Mouse (Mus musculus) urinary bladder, postnatal 10 days (tissue): ENCODE measurements around the gene Slc2a1.
A peak's percentile ranks its signal among the peaks of the same experiment; 100 is the strongest.

Source experiments
- DNase-seq: peaks from one replicate; pipeline ENCODE4 v3.0.0; 2022; ENCODE audit warnings: low spot score

Gene Slc2a1

DNA sequence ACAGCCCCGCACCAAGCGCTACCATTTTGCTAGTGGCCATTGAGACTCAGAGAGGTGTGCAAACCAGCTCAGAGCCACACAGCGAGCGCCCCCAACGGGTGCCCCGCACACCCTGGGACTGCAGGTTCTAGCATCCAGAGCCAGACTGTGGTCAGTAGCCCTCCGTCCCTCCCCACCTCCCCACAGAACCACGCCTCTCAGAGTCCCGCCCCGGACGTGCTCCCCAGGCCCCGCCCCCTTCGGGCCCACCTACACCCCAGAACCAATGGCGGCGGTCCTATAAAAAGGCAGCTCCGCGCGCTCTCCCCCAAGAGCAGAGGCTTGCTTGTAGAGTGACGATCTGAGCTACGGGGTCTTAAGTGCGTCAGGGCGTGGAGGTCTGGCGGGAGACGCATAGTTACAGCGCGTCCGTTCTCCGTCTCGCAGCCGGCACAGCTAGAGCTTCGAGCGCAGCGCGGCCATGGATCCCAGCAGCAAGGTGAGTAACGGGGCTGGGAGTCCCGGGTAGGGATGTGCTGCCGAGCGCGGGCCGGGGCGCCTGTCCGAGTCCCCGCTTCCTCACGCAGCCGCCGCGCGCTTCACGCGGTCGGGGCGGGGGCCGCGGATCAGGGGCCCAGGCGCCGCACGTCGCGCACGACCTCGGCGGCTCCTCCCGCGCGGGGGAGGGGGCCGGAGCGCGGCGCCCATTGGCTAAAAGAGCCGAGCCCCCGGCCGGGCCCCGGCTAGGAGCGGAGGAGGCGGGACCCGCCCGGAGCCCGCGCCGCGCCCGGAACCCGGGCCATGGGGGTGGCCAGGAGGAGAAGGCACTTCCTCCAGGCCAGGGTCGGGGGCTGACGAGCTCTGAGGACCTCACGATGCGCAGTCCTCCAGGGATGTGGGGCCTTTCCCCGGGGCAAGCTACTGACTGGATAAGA is at the start of gene Slc2a1:
Gene Slc2a1, plus strand, starts transcription at position 217 of the 914 bp plus-strand sequence.
- peak; percentile 67 for DNase-seq

DNA sequence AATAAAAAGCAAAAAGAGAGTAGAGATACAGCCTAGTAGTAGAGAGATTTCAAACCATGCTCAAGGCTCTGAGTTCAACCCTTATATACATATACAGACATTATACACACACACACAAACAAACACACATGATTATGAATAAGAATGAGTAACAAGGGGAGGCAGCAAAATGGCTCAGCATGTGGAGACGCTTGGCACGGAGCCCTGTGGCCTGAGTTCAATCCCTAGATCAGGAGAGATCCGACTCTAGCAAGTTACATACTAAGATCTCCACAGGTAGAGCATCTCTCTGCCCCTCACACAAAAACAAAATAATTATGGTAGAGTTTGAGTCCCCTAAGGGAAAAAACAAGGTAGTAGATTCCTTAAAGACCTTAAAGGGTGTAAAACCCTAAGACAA is 41.7 kb upstream of the Slc2a1 start:
- no peak for DNase-seq

DNA sequence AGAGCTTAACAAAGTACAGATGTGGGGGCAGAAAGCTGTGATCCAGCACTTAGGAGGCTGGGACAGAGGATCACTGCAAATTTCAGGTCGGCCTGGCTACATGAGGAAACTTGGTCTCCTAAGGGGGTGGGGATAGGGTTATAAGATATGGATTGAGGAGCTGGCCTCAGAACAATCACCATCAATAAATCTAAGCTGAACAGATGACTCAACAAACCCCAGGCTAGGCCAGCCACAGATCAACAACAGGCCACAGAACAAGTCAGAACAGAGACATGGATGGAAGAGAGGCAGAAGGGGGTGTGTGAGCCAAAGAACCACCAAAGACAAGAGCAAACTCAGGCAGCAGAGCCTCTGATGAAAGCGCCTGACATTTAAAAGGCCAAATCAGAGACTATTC is 41.3 kb upstream of the Slc2a1 start:
- no peak for DNase-seq

DNA sequence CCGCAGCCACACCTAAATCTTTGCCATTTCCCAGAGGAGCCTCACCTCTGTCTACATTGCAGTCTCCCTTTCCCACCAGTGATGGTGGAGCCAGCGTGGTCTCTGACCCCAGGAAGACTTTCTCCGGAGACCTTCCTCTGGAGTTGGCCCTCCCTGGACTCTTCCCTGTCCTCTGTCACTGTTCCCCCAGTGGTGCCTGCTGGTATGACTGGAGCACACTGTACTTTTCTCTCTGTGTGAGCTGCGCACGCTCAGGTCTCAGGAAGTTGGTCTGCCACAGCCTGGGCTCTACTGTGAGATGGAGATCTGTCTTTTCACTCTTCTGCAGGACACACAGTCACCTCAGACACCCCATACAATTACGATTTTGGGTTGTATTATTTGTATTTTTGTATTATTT is 39.6 kb upstream of the Slc2a1 start:
- no peak for DNase-seq

DNA sequence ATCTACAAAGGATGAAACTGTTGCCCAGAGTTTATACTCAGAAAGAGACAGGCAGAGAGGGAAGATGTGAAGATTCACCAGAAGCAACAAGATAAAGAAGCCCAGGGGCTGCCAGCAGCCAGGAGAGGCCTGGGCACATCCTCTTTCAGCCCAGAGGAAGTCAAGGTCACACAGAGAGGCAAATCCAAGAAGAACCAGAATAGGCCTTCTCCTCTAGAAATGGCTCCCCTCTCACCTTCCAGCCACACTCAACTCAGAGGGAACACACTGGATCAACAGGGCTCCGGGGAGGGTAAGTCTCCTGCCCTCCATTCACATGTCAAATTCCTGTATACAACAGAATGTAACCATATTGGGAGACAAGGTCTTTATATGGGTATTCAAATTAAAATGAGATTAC is 38.3 kb upstream of the Slc2a1 start:
- DNase-seq, result no peak

DNA sequence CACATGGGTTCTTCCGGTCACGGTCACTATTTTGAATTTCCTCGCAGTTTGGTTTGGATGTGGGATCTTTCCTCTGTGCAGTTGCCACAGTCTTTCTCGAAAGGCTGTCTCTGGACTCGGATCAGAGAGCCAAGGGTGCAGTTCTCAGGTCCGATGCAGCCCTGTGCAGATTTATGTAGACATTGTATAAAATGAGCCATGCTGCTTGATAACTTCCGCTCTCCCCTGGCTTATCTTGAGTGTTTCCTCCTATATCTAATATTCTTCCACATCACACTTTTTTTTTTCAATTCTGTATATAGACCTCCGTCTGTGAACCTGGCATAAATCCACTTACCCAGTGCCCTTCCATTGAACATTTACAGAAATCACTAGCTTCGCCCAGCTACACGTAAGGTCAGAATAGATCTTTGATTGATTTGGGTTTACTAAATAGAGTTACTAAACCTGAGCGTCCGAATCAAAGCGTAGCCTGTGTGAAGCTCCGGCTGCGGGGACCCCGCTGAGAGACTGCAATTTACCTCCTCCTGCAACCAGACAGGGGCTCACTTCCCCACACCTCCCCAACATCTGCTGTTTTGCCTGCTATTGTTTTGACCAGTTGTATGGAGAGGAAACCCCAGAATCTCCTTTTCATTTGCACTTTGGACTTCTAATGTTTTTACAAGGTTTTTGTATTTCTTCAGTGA is 37.4 kb upstream of the Slc2a1 start:
- no peak for DNase-seq

DNA sequence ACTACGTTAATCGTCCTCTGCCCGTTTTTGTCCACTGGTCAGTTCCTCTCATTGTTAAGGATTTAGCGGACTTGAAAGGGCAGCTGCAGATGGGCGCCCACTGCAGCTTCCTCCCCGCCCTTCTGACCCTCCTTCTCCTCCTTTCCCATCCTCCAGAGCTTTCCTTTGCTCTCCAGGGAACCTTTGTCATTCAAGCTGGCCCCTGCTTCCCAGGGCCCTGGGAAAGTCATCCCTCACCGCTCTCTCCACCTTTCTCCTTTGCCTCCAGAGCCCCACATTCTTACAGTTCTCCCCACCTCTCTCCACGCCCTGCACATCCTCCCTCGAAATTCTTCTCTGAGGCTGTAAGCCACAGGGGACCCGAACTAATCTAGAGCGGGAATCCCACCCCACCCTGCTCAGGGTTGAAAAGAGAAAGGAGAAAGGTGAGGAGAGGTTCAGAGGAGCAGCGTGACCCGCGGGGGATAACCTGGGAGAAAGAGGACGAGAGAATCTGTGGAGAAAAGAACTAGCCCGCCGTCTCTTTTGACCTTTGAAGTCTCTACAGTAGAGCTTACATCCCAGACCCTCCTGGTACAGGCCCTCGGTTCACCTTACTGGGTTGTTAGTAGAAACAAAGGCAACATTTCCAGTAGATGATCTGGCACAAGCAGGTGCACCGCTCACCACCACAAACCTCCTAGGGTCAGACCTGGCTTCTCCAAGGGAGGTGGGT is 36.7 kb upstream of the Slc2a1 start:
- DNase-seq, result no peak

DNA sequence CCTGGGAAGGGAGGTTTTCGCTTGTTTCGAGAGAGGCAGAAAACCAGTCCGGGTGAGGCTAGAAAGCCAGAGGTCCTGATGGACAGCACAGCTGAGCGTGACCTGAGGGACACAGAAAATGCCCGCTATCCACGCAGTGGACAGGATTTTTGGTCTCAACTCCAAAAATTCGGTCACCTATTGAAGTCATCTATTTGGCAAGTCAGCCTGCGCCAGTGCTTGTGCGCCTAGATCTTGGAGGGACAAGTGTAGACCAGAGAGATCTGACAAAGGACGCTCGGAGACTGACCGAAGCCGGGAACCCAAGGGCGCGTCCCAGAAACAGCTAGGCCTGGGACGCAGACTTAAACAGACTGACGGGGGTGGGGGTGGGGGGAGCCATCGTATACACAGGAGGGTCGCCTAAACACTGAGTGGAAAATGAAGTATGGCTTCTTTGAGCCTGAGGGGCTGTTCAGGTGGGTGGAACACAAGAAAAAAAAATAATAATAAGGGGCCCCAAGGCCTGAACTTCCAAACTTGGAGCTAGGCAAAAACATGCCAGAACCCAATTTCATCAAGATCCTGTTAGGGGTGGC is 36.1 kb upstream of the Slc2a1 start:
- DNase-seq, result no peak

DNA sequence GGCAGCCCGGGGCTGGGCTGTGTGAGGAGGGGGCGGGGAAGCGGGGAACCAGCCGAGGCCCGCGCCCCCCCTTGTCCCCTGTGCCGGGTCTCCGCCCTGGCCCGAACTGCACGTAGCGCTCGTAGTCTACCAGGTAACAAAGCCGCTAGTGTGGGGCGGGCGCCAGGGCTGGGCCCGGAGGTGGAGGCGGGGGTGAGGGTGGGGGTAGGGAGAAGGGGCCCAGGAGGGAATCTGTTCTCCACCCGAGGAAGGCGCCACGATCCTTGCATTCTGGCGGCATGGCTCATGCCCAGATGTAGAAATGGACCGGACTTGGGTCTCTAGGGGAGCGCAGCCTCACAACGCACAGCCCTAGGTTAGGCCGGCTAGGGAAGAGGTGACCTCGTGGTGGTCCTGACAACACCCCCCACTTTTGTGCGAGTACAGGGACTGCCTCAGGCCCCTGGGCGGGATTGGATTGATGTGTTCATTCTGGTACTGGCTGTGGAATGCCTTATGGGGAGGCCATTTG is 35.5 kb upstream of the Slc2a1 start:
- DNase-seq, result no peak

DNA sequence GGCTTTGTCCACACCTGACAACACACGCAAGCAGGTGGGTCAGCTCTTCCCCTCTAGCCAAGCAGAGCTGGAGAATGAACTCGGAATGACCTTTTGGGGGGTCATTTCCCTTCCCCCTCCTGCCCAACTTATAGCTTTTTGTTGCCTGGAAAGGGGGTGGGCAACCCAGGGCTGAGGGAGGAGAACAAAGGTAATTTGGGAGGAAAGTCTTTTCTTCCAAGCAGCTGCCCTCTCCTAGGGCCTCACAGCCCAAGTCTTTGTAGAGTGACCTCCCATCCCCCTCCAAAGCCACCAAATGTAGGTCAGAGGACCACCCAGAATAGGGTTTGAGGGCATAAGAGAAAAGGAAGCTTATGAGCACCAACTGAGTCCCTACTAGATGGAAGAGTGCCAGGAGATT is 34.9 kb upstream of the Slc2a1 start:
- DNase-seq, result no peak

DNA sequence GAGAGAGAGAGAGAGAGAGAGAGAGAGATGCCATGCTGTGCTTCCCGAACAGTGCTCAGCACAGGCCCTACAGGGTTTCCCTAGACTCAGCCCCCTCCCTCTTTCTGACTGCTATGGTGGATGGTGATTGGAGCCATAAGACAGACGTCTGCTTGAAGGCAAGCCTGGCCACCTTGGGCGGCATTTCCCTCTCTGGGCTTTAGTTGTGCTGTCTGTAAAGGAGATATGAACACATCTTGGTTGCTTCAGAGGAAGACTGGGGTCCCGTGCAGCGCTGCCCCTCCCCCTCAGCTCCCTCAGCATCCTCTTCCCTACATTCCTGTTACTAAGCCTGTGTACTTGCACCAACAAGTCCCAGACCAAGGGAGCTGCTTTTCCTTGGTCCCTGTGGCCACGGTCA is 33.9 kb upstream of the Slc2a1 start:
- DNase-seq, result no peak

DNA sequence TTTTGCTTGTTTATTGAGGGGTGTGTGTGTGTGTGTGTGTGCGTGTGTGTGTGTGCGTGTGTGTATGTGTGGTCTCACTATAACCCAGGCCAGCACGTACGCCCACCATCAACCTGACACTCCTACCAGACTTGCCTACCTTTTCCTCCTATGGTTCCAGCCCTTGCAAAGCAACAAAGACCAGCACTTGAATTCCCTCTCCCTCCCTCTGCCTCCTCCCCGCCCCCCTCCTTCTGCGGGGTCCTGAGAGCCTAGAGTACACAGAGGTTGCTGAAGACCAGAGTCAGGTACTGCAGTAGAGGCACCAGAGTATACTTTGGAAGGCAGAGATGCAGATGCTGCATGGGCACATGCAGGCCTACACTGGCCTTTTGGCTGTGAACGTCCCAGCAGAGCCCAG is 33.2 kb upstream of the Slc2a1 start:
- DNase-seq, result no peak

DNA sequence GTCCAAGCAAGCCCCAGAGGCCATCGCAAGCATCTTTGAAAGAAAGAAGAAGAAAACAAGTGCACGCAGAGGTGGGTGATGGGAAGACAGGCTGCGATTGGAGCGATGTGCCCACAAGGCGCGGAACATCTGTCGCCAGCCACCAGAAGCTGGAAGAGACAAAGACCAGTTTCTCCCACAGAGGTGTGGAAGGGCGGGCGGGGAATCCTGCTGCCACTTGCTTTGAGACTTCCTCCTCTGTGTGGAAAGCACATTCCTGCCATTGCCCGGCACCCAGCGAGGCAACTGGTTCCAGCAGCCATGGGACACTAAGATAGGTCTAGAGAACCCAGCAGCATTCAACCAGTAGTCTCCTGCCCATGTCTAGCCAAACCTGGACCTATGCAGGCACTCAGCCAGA is 32.2 kb upstream of the Slc2a1 start:
- DNase-seq, result no peak

DNA sequence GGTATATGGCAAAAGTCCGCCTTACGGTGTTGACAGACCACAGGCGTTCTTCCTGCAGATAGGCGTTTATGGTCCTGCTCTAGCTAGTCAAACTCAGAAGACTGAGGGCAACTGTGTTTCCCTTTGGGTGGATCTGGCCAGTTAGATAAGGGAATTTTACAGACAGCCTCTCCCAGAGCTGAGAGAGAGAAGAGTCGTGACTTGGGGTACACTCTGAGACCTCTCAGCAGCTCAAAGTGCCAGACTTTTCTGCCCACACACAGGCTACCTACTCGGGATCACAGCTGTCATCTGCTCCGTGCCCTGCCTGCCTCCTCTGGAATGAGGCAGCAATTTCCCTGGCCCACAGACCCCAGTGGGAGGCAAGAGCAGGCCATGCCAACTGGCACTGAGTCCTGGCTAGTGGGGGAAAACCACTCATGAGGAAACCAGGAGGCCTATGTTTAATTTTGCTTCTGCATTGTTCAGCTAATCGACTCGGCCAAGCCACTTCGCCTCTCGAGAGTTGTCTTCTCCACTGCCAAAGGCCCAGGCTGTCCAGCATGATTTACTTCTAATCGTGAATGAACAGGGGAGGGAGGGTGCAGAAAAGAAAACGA is 31.3 kb upstream of the Slc2a1 start:
- no peak for DNase-seq

DNA sequence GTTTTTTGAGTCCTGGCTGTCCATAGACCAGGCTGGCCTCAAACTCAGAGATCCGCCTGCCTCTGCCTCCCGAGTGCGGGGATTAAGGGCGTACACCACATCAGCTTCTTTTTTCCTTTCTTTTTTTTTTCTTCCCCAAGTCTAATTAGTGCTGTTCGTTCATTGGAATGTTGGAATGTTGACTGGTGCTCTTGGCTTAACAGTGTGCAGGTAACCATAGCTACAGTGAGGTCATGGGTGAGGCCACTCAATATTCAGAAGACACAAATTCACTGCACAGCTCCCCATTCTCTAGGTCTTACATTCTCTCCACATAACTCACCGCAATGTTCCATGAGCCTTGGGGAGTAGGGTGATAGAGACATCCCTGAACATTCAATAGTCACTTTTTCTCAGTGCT is 28.6 kb upstream of the Slc2a1 start:
- no peak for DNase-seq

DNA sequence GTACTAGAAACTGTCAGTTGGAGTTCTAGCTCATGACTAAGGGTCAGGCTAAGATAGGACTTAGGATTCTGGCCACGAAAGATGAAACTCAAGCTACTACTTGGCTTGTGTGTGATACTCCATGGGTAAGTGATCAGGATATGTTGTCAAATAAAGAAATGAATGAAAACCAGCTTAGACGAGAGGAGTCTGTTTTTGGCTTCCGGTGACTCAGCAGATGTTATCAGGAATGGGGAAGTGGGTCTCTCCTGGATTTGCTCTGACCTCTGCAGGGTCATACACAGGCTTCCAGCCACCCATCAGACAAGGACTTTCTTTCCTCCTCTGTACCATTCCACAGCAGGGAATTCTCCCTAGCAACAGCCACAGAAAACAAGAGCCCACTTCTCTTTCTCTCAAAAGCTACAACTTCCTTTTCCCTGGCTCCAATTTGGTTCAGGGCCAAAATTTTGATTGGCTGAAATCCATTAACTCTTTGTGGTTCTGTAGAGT is 25.7 kb upstream of the Slc2a1 start:
- no peak for DNase-seq

DNA sequence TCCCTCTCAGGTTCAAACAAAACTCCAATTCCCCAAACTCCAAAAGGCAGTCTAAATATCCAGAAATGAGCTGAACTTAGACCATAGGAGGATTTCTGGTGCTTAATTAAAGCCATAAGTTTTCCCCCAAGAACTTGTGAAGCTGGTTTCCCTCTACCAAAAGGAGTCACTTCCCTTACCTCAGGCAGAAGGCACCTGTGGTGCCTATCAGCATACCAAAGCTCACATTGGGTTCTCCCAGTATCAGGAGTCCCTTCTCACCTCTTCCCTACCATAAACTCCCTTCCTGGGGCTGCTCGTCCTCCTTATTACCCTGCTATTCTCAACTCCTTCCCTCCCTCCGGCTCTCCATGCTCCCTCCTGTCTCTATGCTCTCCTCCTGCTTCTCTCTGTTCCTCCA is 20.1 kb upstream of the Slc2a1 start:
- DNase-seq, result no peak

DNA sequence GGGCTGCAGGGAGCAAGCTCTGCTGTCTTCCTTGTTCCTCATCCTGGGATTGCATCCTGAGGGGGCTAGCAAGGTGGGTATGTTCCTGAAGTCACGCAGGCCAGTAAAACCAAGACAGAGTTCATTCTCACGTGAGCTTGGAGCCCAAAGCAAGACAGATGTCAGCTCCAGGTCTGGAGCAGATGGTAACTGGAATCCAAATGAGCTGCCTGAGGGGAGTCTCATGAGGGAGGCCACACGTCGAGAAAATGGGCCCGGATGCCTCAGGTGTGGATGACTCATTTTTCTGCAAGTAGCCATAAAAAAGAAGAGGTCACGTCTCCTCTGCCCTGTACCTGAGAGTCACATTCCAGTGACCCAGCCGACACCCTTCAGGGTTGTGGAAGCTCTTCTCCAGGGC is 14.6 kb upstream of the Slc2a1 start:
- DNase-seq, result no peak

DNA sequence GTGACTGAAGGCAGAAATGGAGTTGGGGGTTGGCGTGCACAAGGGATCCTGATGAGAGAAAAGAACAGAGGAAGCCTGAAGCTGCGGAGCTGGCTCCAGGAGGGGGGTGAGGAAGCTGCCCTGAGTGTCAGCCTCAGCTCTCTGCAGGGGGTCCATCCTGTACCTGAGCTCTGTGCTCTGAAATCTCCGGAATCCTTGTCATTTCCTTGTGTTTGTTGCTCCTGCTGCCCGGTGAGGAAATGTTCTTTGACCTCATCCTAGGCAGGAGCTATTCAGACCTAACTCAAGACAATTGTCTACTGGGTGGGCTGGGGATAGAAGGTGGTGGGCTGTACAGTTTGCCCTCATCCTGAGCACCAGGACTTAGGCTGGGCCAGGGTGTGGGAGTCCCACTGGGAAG is 13.5 kb upstream of the Slc2a1 start:
- no peak for DNase-seq

DNA sequence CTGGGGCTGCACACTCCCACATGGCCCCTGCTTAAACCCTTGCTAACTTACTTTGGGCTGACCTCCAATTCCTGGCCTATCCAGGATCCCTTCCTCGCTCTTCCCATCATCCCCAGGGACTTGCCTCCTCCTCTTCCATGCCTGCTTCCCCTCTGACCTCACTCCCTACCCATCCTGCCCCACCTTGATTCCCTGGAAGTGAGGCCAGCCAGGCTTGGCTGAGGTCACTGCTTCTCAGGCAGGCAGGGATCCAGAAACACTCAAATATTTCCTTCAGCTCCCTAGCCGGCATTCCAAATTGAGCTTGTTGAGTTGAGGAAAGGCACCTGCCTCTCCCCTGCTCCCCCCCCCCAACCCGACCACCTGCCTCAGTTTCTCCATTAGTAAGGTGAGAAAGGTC is 12.1 kb upstream of the Slc2a1 start:
- DNase-seq, result no peak

DNA sequence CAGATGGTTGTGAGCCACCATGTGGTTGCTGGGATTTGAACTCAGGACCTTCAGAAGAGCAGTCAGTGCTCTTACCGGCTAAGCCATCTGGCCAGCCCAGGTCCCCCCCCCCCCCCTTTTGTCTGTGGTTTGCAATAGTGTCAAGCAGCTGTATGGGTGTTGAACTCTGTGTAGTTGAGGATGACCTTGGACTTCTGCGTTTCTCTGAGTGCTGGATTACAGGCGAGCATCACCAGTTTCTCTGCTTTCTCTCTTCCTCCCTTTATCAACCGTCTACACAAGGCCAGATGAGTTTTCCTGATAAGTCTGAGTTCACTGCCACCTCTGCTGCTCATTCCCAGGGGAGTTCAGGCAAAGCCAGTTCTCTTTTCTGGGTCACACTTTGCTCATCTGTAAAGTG is 11.1 kb upstream of the Slc2a1 start:
- DNase-seq, result no peak
